Mouse (Mus musculus) CH12.LX (cell line): ENCODE measurements around the gene Spen. TPM values are rescaled to one million over a fixed set of nuclear protein-coding genes. Genes with fewer than 3 reads are reported as not detected.

Experiments used
- DNase-seq: peaks from one replicate; pipeline ENCODE4 v3.0.0-alpha.2; 2013; ENCODE audit errors: extremely low read depth
- H3K27ac ChIP-seq: 2 replicates; pipeline ENCODE4 v1.5.1; 2012; ENCODE audit warnings: low read depth, mild to moderate bottlenecking, control low read depth, moderate library complexity; ENCODE audit not compliant: insufficient read depth
- H3K27me3 ChIP-seq: replicated peaks from 2 replicates; pipeline ENCODE3; 2012; ENCODE audit warnings: inconsistent platforms
- H3K36me3 ChIP-seq, 2 experiments: replicated peaks in 1 of 2; 2 replicates each; pipeline versions ENCODE3 to v1.6.1; 2012; ENCODE audit warnings: inconsistent platforms in 1 of 2, low read length in 1 of 2, mild to moderate bottlenecking in 1 of 2, mixed read lengths in 1 of 2, moderate library complexity in 1 of 2; ENCODE audit not compliant: control insufficient read depth in 1 of 2, insufficient read depth in 1 of 2
- H3K4me1 ChIP-seq, 2 experiments: 2 replicates each; pipeline ENCODE4 v1.6.1; 2012; ENCODE audit warnings: inconsistent platforms in 1 of 2, moderate library complexity in 1 of 2; ENCODE audit not compliant: insufficient read depth in 2 of 2, control insufficient read depth in 1 of 2
- H3K4me2 ChIP-seq: 2 replicates; pipeline ENCODE4 v1.6.1; 2012; ENCODE audit warnings: low read depth, mild to moderate bottlenecking, control low read depth; ENCODE audit not compliant: poor library complexity, insufficient read depth, severe bottlenecking
- H3K4me3 ChIP-seq, 3 experiments: fragments of 150-350 bp in 1 of 3; sonication (generic) in 1 of 3; replicated peaks in 1 of 3; 2 replicates each; pipeline versions ENCODE3 to v1.5.1; 2011 to 2012; ENCODE audit warnings: low read depth in 2 of 3, low read length in 2 of 3, mild to moderate bottlenecking in 2 of 3, moderate library complexity in 2 of 3, control low read depth in 1 of 3, improper control_type of control experiment in 1 of 3, inconsistent platforms in 1 of 3, mixed read lengths in 1 of 3; ENCODE audit not compliant: poor library complexity in 1 of 3
- H3K79me2 ChIP-seq: replicated peaks from 2 replicates; pipeline ENCODE4 v1.6.1; 2012; ENCODE audit warnings: mild to moderate bottlenecking, moderate library complexity; ENCODE audit not compliant: control insufficient read depth, poor library complexity, insufficient read depth, severe bottlenecking; ENCODE audit errors: extremely low read depth
- H3K9ac ChIP-seq: 2 replicates; pipeline ENCODE4 v1.6.1; 2012; ENCODE audit warnings: low read depth, mild to moderate bottlenecking, control low read depth, moderate library complexity; ENCODE audit not compliant: insufficient read depth
- H3K9me3 ChIP-seq: replicated peaks from 2 replicates; pipeline ENCODE3; 2012; ENCODE audit warnings: low read length, inconsistent platforms, mixed read lengths
- CHD1 ChIP-seq: IDR thresholded peaks from 2 replicates; pipeline ENCODE4 v1.6.1; 2012; ENCODE audit warnings: low read depth, low read length, improper control_type of control experiment, inconsistent platforms
- CHD2 ChIP-seq: IDR thresholded peaks from 2 replicates; pipeline ENCODE4 v1.6.1; 2011; ENCODE audit warnings: low read length, improper control_type of control experiment
- E2F4 ChIP-seq: IDR thresholded peaks from 2 replicates; pipeline ENCODE4 v1.6.1; 2011; ENCODE audit warnings: low read depth, low read length, improper control_type of control experiment; ENCODE audit not compliant: insufficient replicate concordance
- ELF1 ChIP-seq: IDR thresholded peaks from 2 replicates; pipeline ENCODE4 v1.6.1; 2014; ENCODE audit warnings: low read depth, mild to moderate bottlenecking, inconsistent platforms, low read length, improper control_type of control experiment
- EP300 ChIP-seq: IDR thresholded peaks from 2 replicates; pipeline ENCODE4 v1.6.1; 2011; ENCODE audit warnings: low read length, improper control_type of control experiment
- ETS1 ChIP-seq: conservative IDR thresholded peaks from 2 replicates; pipeline ENCODE4 v1.6.1; 2012; ENCODE audit warnings: low read depth, mild to moderate bottlenecking, inconsistent platforms, low read length, improper control_type of control experiment, moderate library complexity
- HCFC1 ChIP-seq: IDR thresholded peaks from 2 replicates; pipeline ENCODE4 v1.6.1; 2012; ENCODE audit warnings: low read depth, mild to moderate bottlenecking, inconsistent platforms, low read length, improper control_type of control experiment
- JUN ChIP-seq: IDR thresholded peaks from 2 replicates; pipeline ENCODE4 v1.6.1; 2011; ENCODE audit warnings: low read depth, mild to moderate bottlenecking, low read length, improper control_type of control experiment, moderate library complexity; ENCODE audit not compliant: insufficient read depth
- JUND ChIP-seq: conservative IDR thresholded peaks from 2 replicates; pipeline ENCODE4 v1.6.1; 2011; ENCODE audit warnings: low read depth, low read length, improper control_type of control experiment
- MAFK ChIP-seq: IDR thresholded peaks from 2 replicates; pipeline ENCODE4 v1.6.1; 2011; ENCODE audit warnings: low read length, improper control_type of control experiment; ENCODE audit not compliant: insufficient replicate concordance
- MAX ChIP-seq: IDR thresholded peaks from 2 replicates; pipeline ENCODE4 v1.6.1; 2011; ENCODE audit warnings: low read length, improper control_type of control experiment
- MAZ ChIP-seq: IDR thresholded peaks from 2 replicates; pipeline ENCODE4 v1.6.1; 2012; ENCODE audit warnings: low read depth, mild to moderate bottlenecking, inconsistent platforms, low read length, improper control_type of control experiment, moderate library complexity
- MXI1 ChIP-seq: IDR thresholded peaks from 2 replicates; pipeline ENCODE4 v1.6.1; 2011; ENCODE audit warnings: mild to moderate bottlenecking, low read depth, low read length, improper control_type of control experiment
- MYC ChIP-seq: IDR thresholded peaks from 2 replicates; pipeline ENCODE4 v1.6.1; 2011; ENCODE audit warnings: low read depth, mild to moderate bottlenecking, improper control_type of control experiment, low read length
- NRF1 ChIP-seq: IDR thresholded peaks from 2 replicates; pipeline ENCODE4 v1.6.1; 2014; ENCODE audit warnings: low read depth, mild to moderate bottlenecking, inconsistent platforms, low read length, improper control_type of control experiment, moderate library complexity
- POLR2AphosphoS2 ChIP-seq: IDR thresholded peaks from 2 replicates; pipeline ENCODE4 v1.6.1; 2011; ENCODE audit warnings: low read depth, low read length, improper control_type of control experiment
- SMC3 ChIP-seq: IDR thresholded peaks from 2 replicates; pipeline ENCODE4 v1.6.1; 2011; ENCODE audit warnings: low read depth, low read length, improper control_type of control experiment
- TBP ChIP-seq: conservative IDR thresholded peaks from 2 replicates; pipeline ENCODE4 v1.6.1; 2011; ENCODE audit warnings: low read depth, low read length, improper control_type of control experiment
- TCF12 ChIP-seq: IDR thresholded peaks from 2 replicates; pipeline ENCODE4 v1.6.1; 2014; ENCODE audit warnings: low read depth, mild to moderate bottlenecking, inconsistent platforms, low read length, improper control_type of control experiment
- USF1 ChIP-seq: IDR thresholded peaks from 2 replicates; pipeline ENCODE4 v1.6.1; 2014; ENCODE audit warnings: low read depth, mild to moderate bottlenecking, inconsistent platforms, low read length, improper control_type of control experiment
- ZKSCAN1 ChIP-seq: IDR thresholded peaks from 2 replicates; pipeline ENCODE4 v1.6.1; 2012; ENCODE audit warnings: low read depth, inconsistent platforms, low read length, improper control_type of control experiment, borderline replicate concordance
- dilution Hi-C: fragments of 300-500 bp; cut with MboI; formaldehyde crosslinking; loops from 2 replicates; pipeline ENCODE4 v1.14.3; 2020; ENCODE audit warnings: low sequenced_read_pairs; ENCODE audit not compliant: extremely low pct_unique_long_range_greater_than_20kb, extremely low pct_ligation_motif_present
- in situ Hi-C: fragments of 300-500 bp; cut with MboI; formaldehyde crosslinking; loops from 3 replicates; pipeline ENCODE4 v1.14.3; 2019; ENCODE audit warnings: low sequenced_read_pairs, low pct_ligation_motif_present, low pct_unique_long_range_greater_than_20kb, mixed read lengths
- polyA plus RNA-seq: library from polyadenylated mRNA; unstranded; fragments of >175 nt; gene quantifications from 2 replicates; pipeline ENCODE4 v1.2.1, GENCODE M21; 2012; ENCODE audit warnings: low read depth; ENCODE audit not compliant: insufficient read length
- total RNA-seq, 2 experiments: library from RNA; depleted of rRNA; stranded (reverse); fragments of 300-350 nt in 1 of 2; fragments of >200 nt in 1 of 2; gene quantifications; 2 replicates each; pipeline ENCODE4 v1.2.3; 2012 to 2014

Gene Spen
- total and polyA plus RNA-seq, 3 experiments, result 4.0 to 21.6 (median 10.2) TPM

- Histone ChIP-seq H3K4me2 (no peak overlapping the region), H3K27me3 (no peaks in the 10 kb centered on the region), H3K9me3 (peaks cover 65% of the 10 kb centered on the region), H3K36me3 (peaks cover 91 to 97% of the 10 kb centered on the region in 2 experiments), H3K4me3 (no peak overlapping the region), H3K79me2 (no peaks in the 10 kb centered on the region), H3K4me1 (peaks cover 0 to 5% of the 10 kb centered on the region in 2 experiments; a peak in 2 of 4 replicates), H3K9ac (no peak overlapping the region), H3K27ac (no peak overlapping the region)
- no peak for DNase-seq
- no peak for TF ChIP-seq E2F4
- no peak for TF ChIP-seq SMC3
- no peak for TF ChIP-seq ELF1
- TF ChIP-seq MYC, result no peak
- no peak for TF ChIP-seq MXI1
- no peak for TF ChIP-seq TBP
- TF ChIP-seq POLR2AphosphoS2, result no peak
- TF ChIP-seq NRF1, result no peak
- no peak for TF ChIP-seq HCFC1
- TF ChIP-seq JUN, result no peak
- TF ChIP-seq ETS1, result no peak
- no peak for TF ChIP-seq MAFK
- TF ChIP-seq MAZ, result no peak
- TF ChIP-seq CHD2, result no peak
- TF ChIP-seq USF1, result no peak
- TF ChIP-seq JUND, result no peak
- no peak for TF ChIP-seq TCF12
- TF ChIP-seq ZKSCAN1, result no peak
- no peak for TF ChIP-seq EP300
- dilution Hi-C loops, result no loop called here
- in situ Hi-C loops, result no loop called here
Measured at GRCm38 (mm10) chr4:141472641-141473321, 65.6 kb downstream of the Spen start.

- Histone ChIP-seq H3K27ac (no peak overlapping the region), H3K4me3 (no peak overlapping the region), H3K36me3 (peaks cover 90 to 97% of the 10 kb centered on the region in 2 experiments), H3K9me3 (peaks cover 53% of the 10 kb centered on the region), H3K4me2 (no peak overlapping the region), H3K27me3 (no peaks in the 10 kb centered on the region), H3K79me2 (no peaks in the 10 kb centered on the region), H3K9ac (no peak overlapping the region), H3K4me1 (no peaks in the 10 kb centered on the region)
- DNase-seq, result no peak
- in situ Hi-C loops, result no loop called here
- TF ChIP-seq CHD1 (no peak), MAX (no peak)
- dilution Hi-C loops, result no loop called here
Measured at GRCm38 (mm10) chr4:141471491-141471890, 66.9 kb downstream of the Spen start.
